Mouse (Mus musculus) forebrain, postnatal 0 days (tissue): Measurements from ENCODE around the gene Egfem1. TPM values are rescaled to one million over a fixed set of nuclear protein-coding genes. Genes with fewer than 3 reads are reported as not detected.

Source experiments
- ATAC-seq: fragments of 200-750 bp; cut with Nextera tagmentation; 2 replicates; pipeline ENCODE4 v1.8.0; 2017; ENCODE audit warnings: mild to moderate bottlenecking, moderate library complexity
- DNase-seq: peaks from one replicate; pipeline ENCODE4 v3.0.0-alpha.2; 2015
- H3K27ac ChIP-seq: fragments of 300-500 bp; sonication (generic); 2 replicates; pipeline ENCODE4 v1.5.1; 2014; ENCODE audit warnings: low read depth, mild to moderate bottlenecking, antibody characterized with exemption, low read length, moderate library complexity, mixed read lengths
- H3K27me3 ChIP-seq: fragments of 300-500 bp; sonication (generic); 2 replicates; pipeline ENCODE4 v1.6.1; 2014; ENCODE audit warnings: mild to moderate bottlenecking, low read length, mixed read lengths; ENCODE audit not compliant: insufficient read depth
- H3K36me3 ChIP-seq: fragments of 300-500 bp; sonication (generic); 2 replicates; pipeline ENCODE4 v1.6.1; 2014; ENCODE audit warnings: mild to moderate bottlenecking, moderate library complexity; ENCODE audit not compliant: insufficient read depth
- H3K4me1 ChIP-seq: fragments of 300-500 bp; sonication (generic); 2 replicates; pipeline ENCODE4 v1.6.1; 2014; ENCODE audit warnings: antibody characterized with exemption; ENCODE audit not compliant: insufficient read depth
- H3K4me2 ChIP-seq: fragments of 300-500 bp; sonication (generic); 2 replicates; pipeline ENCODE4 v1.6.1; 2014; ENCODE audit warnings: low read depth, mild to moderate bottlenecking, moderate library complexity
- H3K4me3 ChIP-seq: fragments of 300-500 bp; sonication (generic); 2 replicates; pipeline ENCODE4 v1.5.1; 2014; ENCODE audit warnings: low read depth, low read length, mixed read lengths
- H3K9ac ChIP-seq: fragments of 300-500 bp; sonication (generic); 2 replicates; pipeline ENCODE4 v1.6.1; 2014; ENCODE audit warnings: mild to moderate bottlenecking
- H3K9me3 ChIP-seq: fragments of 300-500 bp; sonication (generic); 2 replicates; pipeline ENCODE4 v1.6.1; 2016; ENCODE audit warnings: low read length
- CTCF ChIP-seq: sonication (generic); IDR thresholded peaks from 2 replicates; pipeline ENCODE4 v1.5.1; 2016; ENCODE audit warnings: antibody characterized with exemption, control low read depth, low read depth
- WGBS: fragments of 180-500 bp; shearing (Covaris S2); extraction: QIAGEN DNeasy Blood & Tissue Kit; methylation state at CpG from one replicate; pipeline ENCODE4 v1.1.7; 2014; 5-methylcytosine and 5-hydroxymethylcytosine counted together
- polyA plus RNA-seq: library from polyadenylated mRNA; unstranded; fragments of >200 nt; fragmentation: Nextera tagmentation; extraction: Ambion mirVana; gene quantifications from 2 replicates; pipeline ENCODE4 v1.2.1, GENCODE M21; 2015
- total RNA-seq: library from RNA; depleted of rRNA; stranded (reverse); fragments of >200 nt; gene quantifications from 2 replicates; pipeline ENCODE4 v1.2.3, GENCODE M21; 2014

Gene Egfem1
- total and polyA plus RNA-seq, 2 experiments from 2014 or later = 5.0 to 14.3 TPM

DNA sequence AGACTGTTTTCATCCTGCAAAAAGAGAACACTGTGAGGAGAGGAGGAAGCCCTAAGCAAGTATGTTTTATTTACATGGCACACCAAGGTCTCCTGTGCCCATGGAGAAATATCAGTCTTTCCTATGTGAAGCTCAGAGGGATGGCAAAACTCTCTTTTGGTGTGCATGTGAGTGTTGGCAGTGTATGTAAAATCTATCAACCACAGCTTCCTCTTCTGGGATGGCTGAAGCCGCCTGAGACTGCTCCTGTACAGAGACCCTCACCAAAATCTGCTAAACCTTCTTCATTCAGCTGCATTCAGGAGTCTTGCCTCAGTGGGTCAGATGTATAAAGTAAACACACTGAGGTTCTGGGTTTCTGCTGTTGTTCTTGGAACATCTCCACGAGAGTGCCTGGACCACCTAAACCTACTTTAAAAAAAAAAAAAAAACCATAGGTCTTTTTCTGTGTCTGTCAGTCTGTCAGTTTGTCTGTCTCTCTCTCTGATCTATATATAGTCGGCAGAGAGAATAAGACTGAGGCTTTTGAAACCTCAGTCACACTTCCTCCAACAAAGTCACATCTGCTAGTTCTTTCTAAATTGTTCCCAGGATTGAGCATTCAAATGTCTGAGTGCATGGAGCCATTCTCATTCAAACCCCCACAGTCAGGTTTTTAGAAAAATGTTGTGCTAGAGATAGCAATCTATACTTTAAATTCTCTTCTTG lies 24.3 kb downstream of the Egfem1 start:
- Histone ChIP-seq H3K4me3 (no peak overlapping the region), H3K4me1 (no peaks in the 10 kb centered on the region), H3K4me2 (no peak overlapping the region), H3K27ac (no peak overlapping the region), H3K36me3 (no peaks in the 10 kb centered on the region), H3K9ac (no peak overlapping the region), H3K27me3 (no peaks in the 10 kb centered on the region), H3K9me3 (no peaks in the 10 kb centered on the region)
- no peak for TF ChIP-seq CTCF
- ATAC-seq (no peak), DNase-seq (no peak)
- 91% methylated on average over 3 of the region's 3 CpGs for WGBS

DNA sequence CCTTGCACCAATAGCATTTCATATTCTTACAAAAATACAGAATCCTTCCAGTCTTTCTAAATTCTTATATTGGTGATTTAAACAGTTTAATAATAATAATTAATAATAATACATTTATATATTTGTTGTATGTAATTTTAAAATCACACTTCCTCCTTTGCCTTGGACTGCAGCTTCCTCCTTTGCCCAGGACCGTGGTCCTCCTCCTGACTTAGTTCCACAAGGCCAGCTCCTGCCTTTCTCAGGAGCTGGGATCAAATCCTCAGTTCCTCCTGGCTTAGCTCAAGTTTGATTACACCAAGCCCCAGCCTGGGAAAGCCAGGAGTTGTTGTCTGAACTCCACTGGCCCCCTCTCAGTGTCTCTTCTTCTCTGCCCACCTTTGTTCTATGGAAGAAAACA lies 25.3 kb downstream of the Egfem1 start:
- no peak overlapping the region for H3K27ac ChIP-seq
- DNase-seq (no peak), ATAC-seq (no peak)
- no peaks in the 10 kb centered on the region for H3K9me3 ChIP-seq
- H3K4me2 ChIP-seq = no peak overlapping the region
- TF ChIP-seq CTCF = no peak
- H3K9ac ChIP-seq = no peak overlapping the region
- H3K4me3 ChIP-seq = no peak overlapping the region
- no peaks in the 10 kb centered on the region for H3K36me3 ChIP-seq
- no peaks in the 10 kb centered on the region for H3K4me1 ChIP-seq
- no peaks in the 10 kb centered on the region for H3K27me3 ChIP-seq
- WGBS = 90% methylated on average over 1 of the region's 1 CpGs

DNA sequence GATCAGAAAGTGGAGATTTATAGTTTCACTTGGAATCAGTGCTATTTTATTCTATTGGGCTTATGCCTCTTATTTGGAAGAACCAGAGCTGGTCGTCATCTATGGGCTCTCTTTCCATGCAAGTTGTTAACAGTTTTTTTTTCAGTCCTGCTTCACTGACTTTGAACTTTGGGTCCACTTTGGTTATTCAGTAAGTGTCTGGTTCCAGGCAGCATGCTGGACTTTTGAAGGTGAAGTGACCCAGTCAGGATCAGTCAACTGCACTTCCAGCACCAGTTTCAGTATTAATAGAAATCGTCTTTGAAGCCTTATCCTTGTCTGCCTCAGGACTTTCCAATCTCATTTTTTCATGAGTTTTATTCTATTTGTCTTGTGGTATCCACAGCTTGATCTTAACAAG lies 28.5 kb downstream of the Egfem1 start:
- Histone ChIP-seq H3K9ac (no peak overlapping the region), H3K4me2 (no peak overlapping the region), H3K4me3 (no peak overlapping the region), H3K4me1 (no peaks in the 10 kb centered on the region), H3K36me3 (no peaks in the 10 kb centered on the region), H3K27me3 (no peaks in the 10 kb centered on the region), H3K27ac (no peak overlapping the region), H3K9me3 (no peaks in the 10 kb centered on the region)
- DNase-seq (no peak), ATAC-seq (no peak)
- 82% methylated on average over 2 of the region's 2 CpGs for WGBS
- no peak for TF ChIP-seq CTCF

DNA sequence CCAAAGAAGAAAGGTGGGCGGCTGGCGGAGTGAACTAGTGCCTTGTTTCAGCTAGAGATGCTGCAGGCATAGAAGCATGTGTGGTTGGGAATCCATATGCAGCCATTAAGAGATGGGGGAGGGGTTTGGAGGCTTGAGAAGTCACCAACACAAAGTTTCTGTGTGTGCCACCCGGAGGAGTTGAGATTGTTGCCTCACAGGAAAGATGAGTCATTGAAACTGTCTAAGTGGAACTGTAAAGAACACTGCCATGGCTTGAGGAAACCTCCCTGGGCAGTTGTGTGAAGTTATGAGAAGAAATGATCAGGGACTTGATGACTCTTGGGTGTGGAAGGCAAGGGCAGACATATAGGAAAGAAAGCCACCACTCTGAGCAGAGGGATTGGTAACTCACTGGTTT lies 32.7 kb downstream of the Egfem1 start:
- no peak for DNase-seq
- Histone ChIP-seq H3K27me3 (no peaks in the 10 kb centered on the region), H3K36me3 (no peaks in the 10 kb centered on the region), H3K4me1 (no peaks in the 10 kb centered on the region), H3K9me3 (no peaks in the 10 kb centered on the region), H3K9ac (no peak overlapping the region), H3K27ac (no peak overlapping the region), H3K4me3 (no peak overlapping the region), H3K4me2 (no peak overlapping the region)
- ATAC-seq = no peak
- 94% methylated on average over 3 of the region's 3 CpGs for WGBS
- TF ChIP-seq CTCF = no peak

DNA sequence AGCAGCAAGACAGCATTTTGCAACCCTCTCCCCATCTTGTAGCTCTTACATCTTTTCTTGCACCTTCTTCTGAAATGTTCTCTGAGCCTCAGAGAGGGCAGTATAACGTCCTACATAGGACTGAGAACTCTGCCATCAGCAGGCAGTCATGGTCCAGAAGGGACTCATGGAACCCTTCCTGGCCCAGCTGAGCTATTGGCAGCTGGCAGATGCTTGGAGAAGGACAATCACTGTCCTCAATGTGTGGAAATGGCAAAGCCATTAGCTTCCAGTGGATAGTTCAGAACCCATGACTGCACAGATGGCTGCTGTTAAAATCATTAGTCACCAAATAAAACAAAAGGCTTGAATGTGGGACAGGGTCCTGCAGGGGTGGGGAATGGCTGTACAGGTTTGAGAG lies 35.6 kb downstream of the Egfem1 start:
- ATAC-seq = no peak
- Histone ChIP-seq H3K4me1 (no peaks in the 10 kb centered on the region), H3K27ac (no peak overlapping the region), H3K27me3 (no peaks in the 10 kb centered on the region), H3K36me3 (no peaks in the 10 kb centered on the region), H3K9me3 (no peaks in the 10 kb centered on the region), H3K4me3 (no peak overlapping the region), H3K9ac (no peak overlapping the region), H3K4me2 (no peak overlapping the region)
- TF ChIP-seq CTCF = no peak
- no peak for DNase-seq
- 55% methylated on average over 1 of the region's 1 CpGs for WGBS

DNA sequence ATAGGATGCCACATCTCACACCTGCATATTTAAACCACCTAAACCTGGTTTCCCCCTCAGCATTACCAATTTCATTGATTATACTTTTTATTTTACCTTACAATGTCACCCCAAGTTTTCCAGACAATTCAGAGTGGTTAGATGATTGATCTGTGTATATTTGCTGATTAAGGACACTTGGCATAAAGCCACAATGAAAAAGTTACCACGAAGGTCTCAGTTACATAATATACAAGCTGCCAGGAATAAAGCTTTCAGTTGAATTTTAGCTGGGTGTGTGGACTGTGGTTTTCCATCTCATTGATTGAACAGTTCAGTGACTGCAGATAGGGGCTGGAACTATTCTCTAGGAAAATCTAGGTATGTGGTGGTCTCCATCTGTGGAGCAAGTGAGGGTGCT lies 40.7 kb downstream of the Egfem1 start:
- ATAC-seq (no peak), DNase-seq (no peak)
- H3K4me3 ChIP-seq = no peak overlapping the region
- H3K27ac ChIP-seq = no peak overlapping the region
- WGBS = 81% methylated on average over 1 of the region's 1 CpGs
- no peaks in the 10 kb centered on the region for H3K4me1 ChIP-seq
- no peak overlapping the region for H3K9ac ChIP-seq
- H3K4me2 ChIP-seq = no peak overlapping the region
- no peaks in the 10 kb centered on the region for H3K36me3 ChIP-seq
- H3K27me3 ChIP-seq = no peaks in the 10 kb centered on the region
- H3K9me3 ChIP-seq = no peaks in the 10 kb centered on the region
- TF ChIP-seq CTCF = no peak

DNA sequence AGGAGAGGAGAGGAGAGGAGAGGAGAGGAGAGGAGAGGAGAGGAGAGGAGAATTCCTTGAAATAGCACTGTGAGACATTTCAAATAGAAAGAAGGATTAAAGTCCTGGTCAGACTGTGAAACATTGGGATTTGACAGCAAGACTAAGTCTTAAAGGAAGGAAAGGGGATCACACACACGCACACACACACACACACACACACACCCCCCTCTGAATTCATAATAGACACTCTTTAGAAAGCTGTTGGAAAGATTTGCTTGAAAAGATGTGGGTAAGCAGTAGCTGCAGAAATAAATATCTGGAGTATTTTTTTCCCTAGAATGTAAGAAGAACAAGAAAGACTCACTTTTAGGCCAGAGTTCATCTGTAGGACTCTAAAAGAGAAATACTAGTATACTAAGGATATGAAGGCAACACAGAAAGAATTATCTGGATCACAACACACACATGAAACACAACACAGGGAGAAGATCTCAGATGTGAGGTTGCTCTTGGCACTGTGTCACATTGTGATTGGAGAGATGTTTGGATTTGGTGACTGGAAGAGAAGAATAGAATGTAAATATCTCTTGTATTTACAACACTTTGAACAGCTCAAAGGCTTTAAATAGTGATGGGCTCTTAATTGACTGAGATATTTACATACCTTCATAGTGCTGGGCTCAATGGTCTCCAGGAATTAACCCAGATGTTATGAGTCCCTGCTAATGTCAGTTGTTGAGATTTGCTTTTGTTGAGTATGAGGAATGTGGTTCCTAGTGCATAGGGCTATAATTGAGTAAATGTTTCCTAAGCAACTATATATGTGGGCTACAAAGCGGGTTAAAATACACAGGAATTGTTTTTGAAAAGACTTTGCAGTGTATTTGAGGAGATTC lies 50.5 kb downstream of the Egfem1 start:
- no peak for TF ChIP-seq CTCF
- Histone ChIP-seq H3K9ac (no peak overlapping the region), H3K9me3 (no peaks in the 10 kb centered on the region), H3K4me2 (no peak overlapping the region), H3K4me3 (no peak overlapping the region), H3K27me3 (no peaks in the 10 kb centered on the region), H3K36me3 (no peaks in the 10 kb centered on the region), H3K4me1 (peaks cover 10% of the 10 kb centered on the region), H3K27ac (no peak overlapping the region)
- 86% methylated on average over 2 of the region's 2 CpGs for WGBS
- DNase-seq = no peak
- no peak for ATAC-seq
